Mouse (Mus musculus): ENCODE data around the gene Angptl2. TPM values are rescaled to one million over a fixed set of nuclear protein-coding genes. Genes with fewer than 3 reads are reported as not detected.

The Angptl2 gene
- polyA plus RNA-seq, 1 experiment from 2014 or later, result 24.4 TPM

DNA sequence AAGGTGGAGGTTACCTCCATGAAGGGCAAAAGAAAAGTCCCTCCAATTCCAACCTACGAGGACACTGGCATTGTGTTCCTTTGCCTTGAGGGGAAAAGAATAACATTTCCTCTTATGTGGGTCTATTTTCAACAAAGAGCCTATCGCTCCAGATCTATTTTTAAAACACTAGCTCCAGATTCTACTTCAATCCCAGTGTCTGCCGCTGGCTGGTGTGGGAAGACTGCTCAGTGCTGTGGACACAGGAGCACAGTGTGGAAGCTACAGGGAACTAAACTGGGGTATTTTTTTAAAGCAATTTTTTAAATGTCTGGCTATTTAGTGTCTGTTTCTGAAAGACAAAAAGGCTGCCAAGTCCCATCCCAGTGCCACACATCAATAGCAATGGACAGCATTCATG, 49.9 kb downstream of the Angptl2 start:
- no peak for DNase-seq (ENCODE audit: low spot score)

DNA sequence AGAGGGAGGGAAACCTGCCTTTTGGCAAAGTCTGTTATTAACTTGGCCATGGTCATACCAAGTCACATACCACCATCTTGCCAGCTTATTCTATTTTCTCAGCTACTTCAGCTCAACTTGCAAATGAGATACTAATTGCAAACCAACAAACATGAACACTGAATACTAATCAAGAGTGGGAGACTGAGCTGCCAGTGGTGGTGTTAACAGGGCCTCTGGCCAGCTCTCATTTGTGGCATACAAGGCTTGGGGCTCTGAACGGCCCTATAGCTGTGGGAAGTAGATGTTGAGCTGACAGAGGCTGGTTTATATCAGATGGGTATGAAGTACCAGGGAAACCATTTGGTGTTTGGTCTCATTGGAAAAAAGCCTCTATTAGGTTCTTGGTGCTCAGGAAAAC, 51.2 kb downstream of the Angptl2 start:
- WGBS, result 88% methylated on average over 1 of the region's 1 CpGs
- no peaks in the 10 kb centered on the region for H3K9me3 ChIP-seq (ENCODE audit: control insufficient read depth, low read length)
- ATAC-seq (replicated peaks; ENCODE audit: low FRiP score), result no peak
- H3K4me3 ChIP-seq (ENCODE audit: low read depth, low read length), result no peak overlapping the region
- no peak overlapping the region for H3K27ac ChIP-seq (ENCODE audit: low read depth, low read length)
- H3K4me1 ChIP-seq (replicated peaks; ENCODE audit: control insufficient read depth, insufficient read depth, low read length), result no peaks in the 10 kb centered on the region
- DNase-seq (ENCODE audit: low spot score), result no peak
- H3K4me2 ChIP-seq (ENCODE audit: low read depth, low read length, severe bottlenecking), result no peak overlapping the region
- H3K27me3 ChIP-seq (ENCODE audit: control insufficient read depth, insufficient read depth, low read length), result no peaks in the 10 kb centered on the region
- no peak overlapping the region for H3K9ac ChIP-seq (ENCODE audit: low read length)
- H3K36me3 ChIP-seq (ENCODE audit: control insufficient read depth, insufficient read depth, low read length), result no peaks in the 10 kb centered on the region

More for the DNA sequence above, 49.9 kb downstream of the Angptl2 start:
- 77% methylated on average over 3 of the region's 3 CpGs for WGBS
- H3K4me3 ChIP-seq (ENCODE audit: low read depth, low read length), result no peak overlapping the region
- no peak for ATAC-seq (replicated peaks; ENCODE audit: low FRiP score)
- H3K27ac ChIP-seq (ENCODE audit: low read depth, low read length), result no peak overlapping the region
- no peaks in the 10 kb centered on the region for H3K27me3 ChIP-seq (ENCODE audit: control insufficient read depth, insufficient read depth, low read length)
- no peaks in the 10 kb centered on the region for H3K9me3 ChIP-seq (ENCODE audit: control insufficient read depth, low read length)
- no peak overlapping the region for H3K4me2 ChIP-seq (ENCODE audit: low read depth, low read length, severe bottlenecking)
- H3K36me3 ChIP-seq (ENCODE audit: control insufficient read depth, insufficient read depth, low read length), result no peaks in the 10 kb centered on the region
- no peaks in the 10 kb centered on the region for H3K4me1 ChIP-seq (replicated peaks; ENCODE audit: control insufficient read depth, insufficient read depth, low read length)
- H3K9ac ChIP-seq (ENCODE audit: low read length), result no peak overlapping the region

DNA sequence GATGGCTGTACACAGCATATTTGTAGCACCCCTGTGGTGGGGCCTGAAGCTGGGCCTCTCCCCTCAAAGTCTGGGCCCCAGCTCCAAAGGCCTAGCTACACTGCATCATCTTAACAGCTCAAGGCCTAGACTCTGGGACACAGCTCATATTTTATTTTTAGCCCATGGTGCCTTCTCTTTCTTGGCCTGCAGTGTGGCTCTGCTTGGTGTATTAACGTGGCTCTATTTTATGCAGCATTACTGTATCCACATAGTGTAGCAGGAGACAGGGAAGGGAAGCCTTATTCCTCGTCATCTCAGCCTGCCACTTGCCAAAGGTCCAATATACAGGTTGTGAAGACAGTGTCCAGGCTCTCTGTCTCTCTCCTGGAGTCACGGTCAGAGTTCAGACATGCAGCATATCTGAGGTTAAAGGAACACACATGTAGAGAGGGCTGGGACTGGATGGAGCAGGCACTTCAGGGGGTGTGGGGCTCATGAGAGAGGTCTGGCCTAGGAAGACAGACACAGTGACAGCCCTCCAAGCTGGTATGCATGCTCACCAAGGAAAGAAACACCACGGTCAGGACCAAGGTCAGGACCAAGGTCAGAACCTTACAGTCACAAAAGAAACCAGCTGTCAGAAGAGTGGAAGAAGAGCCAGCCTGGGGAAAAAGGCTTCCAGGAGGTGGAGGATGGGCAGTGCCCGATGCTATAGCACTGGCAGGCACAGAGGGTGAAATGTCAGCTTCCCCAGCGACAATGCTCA, 52.7 kb downstream of the Angptl2 start:
- no peak for DNase-seq (ENCODE audit: low spot score)
- no peak overlapping the region for H3K4me3 ChIP-seq (ENCODE audit: low read depth, low read length)
- H3K4me2 ChIP-seq (ENCODE audit: low read depth, low read length, severe bottlenecking), result no peak overlapping the region
- H3K9ac ChIP-seq (ENCODE audit: low read length), result no peak overlapping the region
- H3K4me1 ChIP-seq (replicated peaks; ENCODE audit: control insufficient read depth, insufficient read depth, low read length), result no peaks in the 10 kb centered on the region
- H3K27ac ChIP-seq (ENCODE audit: low read depth, low read length), result no peak overlapping the region
- no peaks in the 10 kb centered on the region for H3K36me3 ChIP-seq (ENCODE audit: control insufficient read depth, insufficient read depth, low read length)
- H3K9me3 ChIP-seq (ENCODE audit: control insufficient read depth, low read length), result no peaks in the 10 kb centered on the region
- ATAC-seq (replicated peaks; ENCODE audit: low FRiP score), result no peak
- H3K27me3 ChIP-seq (ENCODE audit: control insufficient read depth, insufficient read depth, low read length), result no peaks in the 10 kb centered on the region
- 82% methylated on average over 6 of the region's 6 CpGs for WGBS

DNA sequence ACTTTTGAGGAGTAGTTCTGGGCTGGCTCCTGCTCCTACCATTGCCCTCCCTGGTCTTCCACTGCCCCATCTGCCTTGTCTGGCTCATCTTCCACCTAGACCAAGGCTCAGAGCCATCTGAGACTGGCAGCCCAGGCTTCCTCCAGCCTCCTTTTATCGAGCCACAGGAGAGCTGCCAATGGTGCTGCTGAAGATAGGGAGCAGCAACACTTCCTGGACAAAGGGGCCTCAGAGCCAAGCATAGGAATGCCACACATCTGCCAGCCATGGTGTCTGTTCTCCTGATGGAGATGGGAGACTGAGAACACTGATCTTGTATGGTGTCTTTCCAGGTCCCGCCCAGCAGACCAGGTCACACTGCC, 53.2 kb downstream of the Angptl2 start:
- H3K9ac ChIP-seq (ENCODE audit: low read length), result no peak overlapping the region
- no peaks in the 10 kb centered on the region for H3K4me1 ChIP-seq (replicated peaks; ENCODE audit: control insufficient read depth, insufficient read depth, low read length)
- no peak overlapping the region for H3K27ac ChIP-seq (ENCODE audit: low read depth, low read length)
- H3K9me3 ChIP-seq (ENCODE audit: control insufficient read depth, low read length), result no peaks in the 10 kb centered on the region
- no peak overlapping the region for H3K4me3 ChIP-seq (ENCODE audit: low read depth, low read length)
- 93% methylated on average over 2 of the region's 2 CpGs for WGBS
- ATAC-seq (replicated peaks; ENCODE audit: low FRiP score), result no peak
- no peaks in the 10 kb centered on the region for H3K36me3 ChIP-seq (ENCODE audit: control insufficient read depth, insufficient read depth, low read length)
- no peak for DNase-seq (ENCODE audit: low spot score)
- no peak overlapping the region for H3K4me2 ChIP-seq (ENCODE audit: low read depth, low read length, severe bottlenecking)
- H3K27me3 ChIP-seq (ENCODE audit: control insufficient read depth, insufficient read depth, low read length), result no peaks in the 10 kb centered on the region

DNA sequence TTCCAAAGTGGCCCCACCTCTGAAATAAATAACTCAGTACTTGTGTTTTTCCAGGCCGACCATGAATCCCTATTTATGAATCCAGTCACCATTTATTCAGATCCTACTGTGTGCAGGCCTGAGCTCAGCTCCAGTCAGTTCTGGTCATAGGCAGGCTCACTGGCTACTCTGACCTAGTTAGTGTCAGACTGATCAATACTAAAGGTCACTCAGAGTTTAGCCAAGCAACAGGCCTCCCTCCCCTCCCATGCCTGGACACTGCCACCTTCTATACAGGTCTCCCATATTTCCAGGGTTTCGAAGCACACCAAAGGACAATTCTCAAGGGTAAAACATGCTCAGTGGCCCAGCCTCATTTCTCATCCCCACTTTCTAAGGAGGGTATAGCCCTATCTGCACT, 54.7 kb downstream of the Angptl2 start:
- Histone ChIP-seq H3K4me3 (ENCODE audit: low read depth, low read length) (no peak overlapping the region), H3K9me3 (ENCODE audit: control insufficient read depth, low read length) (no peaks in the 10 kb centered on the region), H3K27me3 (ENCODE audit: control insufficient read depth, insufficient read depth, low read length) (no peaks in the 10 kb centered on the region), H3K4me1 (replicated peaks; ENCODE audit: control insufficient read depth, insufficient read depth, low read length) (no peaks in the 10 kb centered on the region), H3K27ac (ENCODE audit: low read depth, low read length) (no peak overlapping the region), H3K9ac (ENCODE audit: low read length) (no peak overlapping the region), H3K4me2 (ENCODE audit: low read depth, low read length, severe bottlenecking) (no peak overlapping the region), H3K36me3 (ENCODE audit: control insufficient read depth, insufficient read depth, low read length) (no peaks in the 10 kb centered on the region)
- 91% methylated on average over 2 of the region's 2 CpGs for WGBS
- DNase-seq (ENCODE audit: low spot score) (no peak), ATAC-seq (replicated peaks; ENCODE audit: low FRiP score) (no peak)

DNA sequence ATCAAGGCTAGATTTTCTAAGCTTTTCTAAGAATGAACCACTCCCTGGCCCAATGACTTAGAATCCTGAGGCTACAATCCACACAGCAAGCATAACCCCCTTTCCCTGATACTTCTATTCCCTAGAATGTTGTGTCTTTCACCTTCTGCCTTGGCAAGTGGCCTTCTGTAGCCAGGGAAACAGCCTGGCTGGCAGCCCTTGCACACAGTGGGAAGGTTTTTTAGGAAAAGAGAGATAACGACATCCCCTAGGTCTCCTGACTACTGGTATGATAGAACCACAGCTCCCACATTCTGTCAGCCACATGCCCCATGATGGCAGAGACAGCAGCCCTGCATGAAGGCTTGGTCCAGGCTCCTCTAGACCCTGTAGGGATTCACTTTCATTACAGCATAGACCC, 55.6 kb downstream of the Angptl2 start:
- H3K4me3 ChIP-seq (ENCODE audit: low read depth, low read length), result no peak overlapping the region
- no peak for ATAC-seq (replicated peaks; ENCODE audit: low FRiP score)
- H3K9ac ChIP-seq (ENCODE audit: low read length), result no peak overlapping the region
- H3K9me3 ChIP-seq (ENCODE audit: control insufficient read depth, low read length), result no peaks in the 10 kb centered on the region
- no peaks in the 10 kb centered on the region for H3K27me3 ChIP-seq (ENCODE audit: control insufficient read depth, insufficient read depth, low read length)
- H3K4me2 ChIP-seq (ENCODE audit: low read depth, low read length, severe bottlenecking), result no peak overlapping the region
- no peaks in the 10 kb centered on the region for H3K36me3 ChIP-seq (ENCODE audit: control insufficient read depth, insufficient read depth, low read length)
- no peak overlapping the region for H3K27ac ChIP-seq (ENCODE audit: low read depth, low read length)
- no peaks in the 10 kb centered on the region for H3K4me1 ChIP-seq (replicated peaks; ENCODE audit: control insufficient read depth, insufficient read depth, low read length)
- no peak for DNase-seq (ENCODE audit: low spot score)
- 75% methylated on average over 1 of the region's 1 CpGs for WGBS

DNA sequence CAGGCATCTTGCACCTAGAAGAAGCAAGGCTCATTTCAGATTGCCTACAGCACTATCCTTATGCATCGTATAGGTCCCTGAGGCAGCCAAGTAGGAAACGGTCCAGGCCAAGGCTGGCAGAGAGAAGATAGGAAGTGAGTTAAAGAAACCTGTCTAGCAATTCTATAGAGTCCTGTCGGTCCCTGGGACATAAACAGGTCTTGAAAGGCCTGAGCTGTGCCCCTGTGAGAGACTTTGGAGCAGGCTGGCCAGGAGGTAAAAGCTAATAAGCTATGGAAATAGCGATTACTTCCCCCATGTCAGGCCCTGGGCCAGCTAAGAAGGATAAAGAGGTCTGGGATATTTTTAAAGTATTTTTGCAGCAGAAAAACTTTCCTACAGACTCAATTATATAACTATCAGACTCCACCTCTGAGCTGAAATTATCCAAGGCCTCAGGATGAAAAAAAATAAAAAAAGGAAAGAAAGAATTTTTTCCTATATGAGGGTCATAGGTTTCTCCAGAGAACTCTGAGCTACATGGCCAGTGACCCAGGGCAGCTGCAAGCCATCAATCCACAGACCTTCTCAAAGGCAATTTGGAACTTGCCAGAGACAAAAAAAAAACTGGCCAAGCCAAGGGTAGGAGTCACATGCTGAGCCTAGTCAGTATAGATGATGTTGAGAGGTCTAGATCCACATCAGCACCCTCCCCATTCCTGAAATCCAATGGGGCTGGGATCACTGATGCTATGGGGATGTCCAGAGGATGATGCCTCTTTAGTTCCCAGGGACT, 57.0 kb downstream of the Angptl2 start:
- Histone ChIP-seq H3K4me3 (ENCODE audit: low read depth, low read length) (no peak overlapping the region), H3K4me2 (ENCODE audit: low read depth, low read length, severe bottlenecking) (no peak overlapping the region), H3K9me3 (ENCODE audit: control insufficient read depth, low read length) (no peaks in the 10 kb centered on the region), H3K9ac (ENCODE audit: low read length) (no peak overlapping the region), H3K4me1 (replicated peaks; ENCODE audit: control insufficient read depth, insufficient read depth, low read length) (no peaks in the 10 kb centered on the region), H3K27ac (ENCODE audit: low read depth, low read length) (no peak overlapping the region), H3K36me3 (ENCODE audit: control insufficient read depth, insufficient read depth, low read length) (no peaks in the 10 kb centered on the region), H3K27me3 (ENCODE audit: control insufficient read depth, insufficient read depth, low read length) (no peaks in the 10 kb centered on the region)
- ATAC-seq (replicated peaks; ENCODE audit: low FRiP score), result no peak
- DNase-seq (ENCODE audit: low spot score), result no peak
- WGBS, result 84% methylated on average over 4 of the region's 4 CpGs

DNA sequence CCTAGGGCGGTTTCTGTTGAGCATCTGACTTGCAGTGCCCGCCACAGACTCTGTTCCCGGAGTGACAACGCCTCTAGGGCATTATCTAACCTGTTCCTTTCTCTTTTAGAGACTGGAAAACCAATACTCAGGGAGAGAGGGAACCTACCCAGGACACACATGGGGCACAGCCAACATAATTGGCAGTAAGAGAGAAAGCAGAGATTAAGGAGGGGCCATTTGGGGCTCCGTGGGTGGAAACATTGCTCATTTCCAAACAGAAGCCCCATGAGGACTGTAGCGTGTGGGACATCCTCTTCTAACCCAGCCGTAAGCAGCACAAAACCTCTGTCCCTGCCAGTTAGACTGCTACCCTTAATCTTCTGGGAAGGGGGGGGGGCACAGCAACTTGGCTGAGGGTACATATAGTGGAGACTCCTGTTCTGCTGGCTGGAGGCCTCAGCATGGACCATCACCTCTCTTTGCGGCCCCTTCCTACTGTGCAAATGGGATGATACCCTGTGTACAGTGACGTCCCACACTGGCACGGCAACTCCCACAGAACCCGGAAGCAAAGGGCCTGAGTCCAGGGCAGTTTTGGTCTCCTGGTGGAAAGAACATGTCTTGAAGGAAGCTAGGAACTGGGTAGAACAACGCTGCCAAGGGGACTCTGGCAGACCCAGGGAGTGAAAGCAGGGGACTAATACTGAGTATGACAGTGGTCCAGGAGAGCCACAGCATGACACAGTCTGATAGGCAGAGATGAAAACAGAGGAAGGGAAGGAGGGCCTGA, 59.0 kb downstream of the Angptl2 start:
- Histone ChIP-seq H3K9ac (ENCODE audit: low read length) (no peak overlapping the region), H3K9me3 (ENCODE audit: control insufficient read depth, low read length) (no peaks in the 10 kb centered on the region), H3K36me3 (ENCODE audit: control insufficient read depth, insufficient read depth, low read length) (no peaks in the 10 kb centered on the region), H3K4me2 (ENCODE audit: low read depth, low read length, severe bottlenecking) (no peak overlapping the region), H3K4me1 (replicated peaks; ENCODE audit: control insufficient read depth, insufficient read depth, low read length) (no peaks in the 10 kb centered on the region), H3K27me3 (ENCODE audit: control insufficient read depth, insufficient read depth, low read length) (no peaks in the 10 kb centered on the region), H3K27ac (ENCODE audit: low read depth, low read length) (no peak overlapping the region), H3K4me3 (ENCODE audit: low read depth, low read length) (no peak overlapping the region)
- WGBS, result 89% methylated on average over 12 of the region's 12 CpGs
- ATAC-seq (replicated peaks; ENCODE audit: low FRiP score) (no peak), DNase-seq (ENCODE audit: low spot score) (no peak)
